Mouse (Mus musculus): ENCODE measurements around the gene Surf6. TPM values are rescaled to one million over a fixed set of nuclear protein-coding genes. Genes with fewer than 3 reads are reported as not detected.

Gene Surf6
- polyA plus RNA-seq (2016; fragmentation: Nextera tagmentation; extraction: Ambion mirVana) = 34.4 and 37.1 TPM in 2 replicates

- DNase-seq (ENCODE audit: extremely low spot score, low spot score) = peak; percentile 98
- WGBS = under 1% methylated on average over 41 of the region's 41 CpGs
- peaks cover 33% of the 10 kb centered on the region for H3K4me1 ChIP-seq
- H3K36me3 ChIP-seq (replicated peaks) = peaks cover 68% of the 10 kb centered on the region
- no peaks in the 10 kb centered on the region for H3K27me3 ChIP-seq (ENCODE audit: poor library complexity, severe bottlenecking)
- H3K27ac ChIP-seq = peak within 1 kb of the TSS; percentile 88
- peak within 1 kb of the TSS; percentile 88 for H3K4me3 ChIP-seq
- no peaks in the 10 kb centered on the region for H3K9me3 ChIP-seq
Measured at GRCm38 (mm10) chr2:26902467-26903220, at the start of gene Surf6. TSS of gene Surf6 (minus strand) at chr2:26902879.

GRCm38 (mm10) chr2:26952193-26952592, 49.5 kb upstream of the Surf6 start:
- 96% methylated on average over 4 of the region's 4 CpGs for WGBS
- no peaks in the 10 kb centered on the region for H3K27me3 ChIP-seq (ENCODE audit: poor library complexity, severe bottlenecking)
- H3K36me3 ChIP-seq (replicated peaks) = peaks cover 87% of the 10 kb centered on the region
- no peak overlapping the region for H3K27ac ChIP-seq
- no peaks in the 10 kb centered on the region for H3K9me3 ChIP-seq
- no peaks in the 10 kb centered on the region for H3K4me1 ChIP-seq
- no peak overlapping the region for H3K4me3 ChIP-seq
- DNase-seq (ENCODE audit: extremely low spot score, low spot score) = no peak

GRCm38 (mm10) chr2:26951346-26951905, 48.7 kb upstream of the Surf6 start:
- no peak for DNase-seq (ENCODE audit: extremely low spot score, low spot score)
- peaks cover 83% of the 10 kb centered on the region for H3K36me3 ChIP-seq (replicated peaks)
- H3K4me1 ChIP-seq = no peaks in the 10 kb centered on the region
- no peaks in the 10 kb centered on the region for H3K27me3 ChIP-seq (ENCODE audit: poor library complexity, severe bottlenecking)
- 91% methylated on average over 8 of the region's 8 CpGs for WGBS
- no peak overlapping the region for H3K27ac ChIP-seq
- H3K4me3 ChIP-seq = no peak overlapping the region
- H3K9me3 ChIP-seq = no peaks in the 10 kb centered on the region

- Histone ChIP-seq H3K27ac (no peak overlapping the region), H3K4me1 (no peaks in the 10 kb centered on the region), H3K36me3 (replicated peaks) (peaks cover 73% of the 10 kb centered on the region), H3K9me3 (no peaks in the 10 kb centered on the region), H3K4me3 (no peak overlapping the region), H3K27me3 (ENCODE audit: poor library complexity, severe bottlenecking) (no peaks in the 10 kb centered on the region)
- DNase-seq (ENCODE audit: extremely low spot score, low spot score) = no peak
- WGBS = 95% methylated on average over 2 of the region's 2 CpGs
Measured at GRCm38 (mm10) chr2:26950411-26950810, 47.7 kb upstream of the Surf6 start.

- Histone ChIP-seq H3K4me1 (no peaks in the 10 kb centered on the region), H3K36me3 (replicated peaks) (0 out of 2 replicates have a peak, but pooled peaks cover 4% of the 10 kb centered on the region), H3K9me3 (no peaks in the 10 kb centered on the region), H3K27me3 (ENCODE audit: poor library complexity, severe bottlenecking) (no peaks in the 10 kb centered on the region), H3K27ac (no peak overlapping the region), H3K4me3 (no peak overlapping the region)
- 81% methylated on average over 3 of the region's 3 CpGs for WGBS
- DNase-seq (ENCODE audit: extremely low spot score, low spot score) = no peak
Measured at GRCm38 (mm10) chr2:26943253-26943652, 40.6 kb upstream of the Surf6 start.

GRCm38 (mm10) chr2:26941539-26941938, 38.9 kb upstream of the Surf6 start:
- Histone ChIP-seq H3K36me3 (replicated peaks) (no peaks in the 10 kb centered on the region), H3K9me3 (no peaks in the 10 kb centered on the region)

GRCm38 (mm10) chr2:26936425-26936824, 33.7 kb upstream of the Surf6 start:
- peaks cover 25% of the 10 kb centered on the region for H3K4me1 ChIP-seq
- no peak for DNase-seq (ENCODE audit: extremely low spot score, low spot score)
- H3K27ac ChIP-seq = no peak overlapping the region
- no peak overlapping the region for H3K4me3 ChIP-seq
- no peaks in the 10 kb centered on the region for H3K27me3 ChIP-seq (ENCODE audit: poor library complexity, severe bottlenecking)
- peaks cover 5% of the 10 kb centered on the region for H3K36me3 ChIP-seq (replicated peaks)
- H3K9me3 ChIP-seq = no peaks in the 10 kb centered on the region
- WGBS = 77% methylated on average over 1 of the region's 1 CpGs

More at GRCm38 (mm10) chr2:26941539-26941938, 38.9 kb upstream of the Surf6 start:
- H3K27ac ChIP-seq = no peak overlapping the region
- no peak for DNase-seq (ENCODE audit: extremely low spot score, low spot score)
- no peaks in the 10 kb centered on the region for H3K4me1 ChIP-seq
- H3K4me3 ChIP-seq = no peak overlapping the region
- no peaks in the 10 kb centered on the region for H3K27me3 ChIP-seq (ENCODE audit: poor library complexity, severe bottlenecking)
- WGBS = 46% methylated on average over 5 of the region's 5 CpGs

GRCm38 (mm10) chr2:26935286-26935685, 32.6 kb upstream of the Surf6 start:
- Histone ChIP-seq H3K27me3 (ENCODE audit: poor library complexity, severe bottlenecking) (no peaks in the 10 kb centered on the region), H3K27ac (no peak overlapping the region)
- 98% methylated on average over 2 of the region's 2 CpGs for WGBS

GRCm38 (mm10) chr2:26933304-26934055, 30.8 kb upstream of the Surf6 start, which contains the start of the genes Surf4 and Stkld1:
TSS of gene Surf4 (minus strand) at chr2:26933928.
TSS of gene Stkld1 (plus strand) at chr2:26934047.
- Histone ChIP-seq H3K4me1 (peaks cover 37% of the 10 kb centered on the region), H3K27me3 (ENCODE audit: poor library complexity, severe bottlenecking) (no peaks in the 10 kb centered on the region), H3K4me3 (peak within 1 kb of the TSS; percentile 80), H3K36me3 (replicated peaks) (peaks cover 34% of the 10 kb centered on the region), H3K9me3 (no peaks in the 10 kb centered on the region), H3K27ac (peak within 1 kb of the TSS; percentile 96)
- DNase-seq (ENCODE audit: extremely low spot score, low spot score) = peak; percentile 96
- WGBS = under 1% methylated on average over 69 of the region's 70 CpGs

More at GRCm38 (mm10) chr2:26935286-26935685, 32.6 kb upstream of the Surf6 start:
- H3K4me1 ChIP-seq = peaks cover 36% of the 10 kb centered on the region
- H3K9me3 ChIP-seq = no peaks in the 10 kb centered on the region
- DNase-seq (ENCODE audit: extremely low spot score, low spot score) = no peak
- H3K36me3 ChIP-seq (replicated peaks) = peaks cover 16% of the 10 kb centered on the region
- no peak overlapping the region for H3K4me3 ChIP-seq

GRCm38 (mm10) chr2:26932473-26933303, 30.0 kb upstream of the Surf6 start:
- Histone ChIP-seq H3K36me3 (replicated peaks) (peaks cover 42% of the 10 kb centered on the region), H3K27ac (peak overlapping the region; percentile 96), H3K4me1 (peaks cover 37% of the 10 kb centered on the region), H3K4me3 (peak overlapping the region; percentile 80), H3K9me3 (no peaks in the 10 kb centered on the region), H3K27me3 (ENCODE audit: poor library complexity, severe bottlenecking) (no peaks in the 10 kb centered on the region)
- WGBS = 3% methylated on average over 49 of the region's 49 CpGs
- no peak for DNase-seq (ENCODE audit: extremely low spot score, low spot score)

GRCm38 (mm10) chr2:26930390-26930789, 27.7 kb upstream of the Surf6 start:
- H3K4me1 ChIP-seq = peaks cover 37% of the 10 kb centered on the region
- H3K27ac ChIP-seq = no peak overlapping the region
- H3K4me3 ChIP-seq = peak overlapping the region; percentile 6
- no peaks in the 10 kb centered on the region for H3K9me3 ChIP-seq
- H3K36me3 ChIP-seq (replicated peaks) = peaks cover 65% of the 10 kb centered on the region
- WGBS = 60% methylated on average over 1 of the region's 1 CpGs
- H3K27me3 ChIP-seq (ENCODE audit: poor library complexity, severe bottlenecking) = no peaks in the 10 kb centered on the region
- DNase-seq (ENCODE audit: extremely low spot score, low spot score) = peak; percentile 58
